Mouse (Mus musculus) heart, postnatal 4 days (tissue): ENCODE data around the gene Ankrd33. TPM values are rescaled to one million over a fixed set of nuclear protein-coding genes. Genes with fewer than 3 reads are reported as not detected.

ENCODE experiments used
- DNase-seq: peaks from one replicate; pipeline ENCODE4 v3.0.0; 2021
- total RNA-seq, 2 experiments: library from RNA; stranded (reverse); gene quantifications; 2 replicates each; pipeline ENCODE4 v1.2.3; 2021

Ankrd33 gene
- total RNA-seq, 2 experiments from 2014 or later: not detected

DNA sequence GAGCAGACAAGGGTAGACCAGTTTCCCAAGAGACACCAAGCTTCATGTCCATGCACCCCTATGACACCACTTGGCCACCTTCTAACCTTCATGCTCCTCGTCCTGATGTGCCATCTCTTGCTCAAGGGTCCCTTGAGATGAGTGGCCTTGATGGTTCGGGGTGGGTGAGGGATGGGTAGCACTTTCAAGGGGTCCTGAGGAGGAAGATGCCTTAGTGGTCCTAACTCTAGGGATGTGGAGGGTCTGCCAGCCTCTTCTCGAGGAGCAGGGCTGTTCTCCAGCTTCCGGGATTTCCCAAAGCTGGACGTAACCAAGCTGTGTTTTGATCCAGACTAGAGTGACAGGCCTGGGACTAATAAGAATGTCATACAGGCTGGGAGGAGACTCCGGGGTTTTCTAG is 10.0 kb downstream of the Ankrd33 start:
- no peak for DNase-seq

DNA sequence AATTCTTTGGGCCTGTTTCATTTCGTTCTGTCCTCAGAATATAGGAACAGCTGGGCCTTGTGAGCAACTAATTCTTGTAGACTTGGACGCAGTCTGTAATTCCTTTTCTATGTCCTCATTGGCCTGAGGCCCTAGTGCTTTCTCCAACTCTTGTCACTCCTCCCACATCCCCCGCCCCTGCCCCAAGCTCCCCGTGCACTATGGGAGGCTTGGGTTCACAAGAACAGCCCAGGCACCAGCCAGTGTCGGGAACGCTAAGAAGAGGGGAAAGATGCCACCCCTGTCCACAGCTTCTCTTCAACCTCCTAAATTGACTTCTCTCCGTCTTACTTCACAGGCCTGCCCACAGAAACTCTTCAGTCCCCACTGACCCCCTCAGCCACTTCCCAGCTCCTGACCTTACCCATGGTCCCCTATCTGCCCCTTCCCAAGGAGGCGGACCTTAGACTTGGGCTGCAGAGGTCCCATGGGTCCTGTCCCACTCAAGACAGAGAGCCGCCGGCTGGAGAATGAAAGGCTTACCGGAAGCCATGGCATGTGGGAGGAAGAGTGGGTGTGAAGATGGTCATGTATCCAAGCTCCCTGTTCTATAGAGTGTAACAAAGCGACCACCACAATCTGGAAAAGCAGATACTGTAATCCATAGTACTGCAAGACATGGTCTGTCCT is 11.5 kb downstream of the Ankrd33 start:
- peak; percentile 76 for DNase-seq

DNA sequence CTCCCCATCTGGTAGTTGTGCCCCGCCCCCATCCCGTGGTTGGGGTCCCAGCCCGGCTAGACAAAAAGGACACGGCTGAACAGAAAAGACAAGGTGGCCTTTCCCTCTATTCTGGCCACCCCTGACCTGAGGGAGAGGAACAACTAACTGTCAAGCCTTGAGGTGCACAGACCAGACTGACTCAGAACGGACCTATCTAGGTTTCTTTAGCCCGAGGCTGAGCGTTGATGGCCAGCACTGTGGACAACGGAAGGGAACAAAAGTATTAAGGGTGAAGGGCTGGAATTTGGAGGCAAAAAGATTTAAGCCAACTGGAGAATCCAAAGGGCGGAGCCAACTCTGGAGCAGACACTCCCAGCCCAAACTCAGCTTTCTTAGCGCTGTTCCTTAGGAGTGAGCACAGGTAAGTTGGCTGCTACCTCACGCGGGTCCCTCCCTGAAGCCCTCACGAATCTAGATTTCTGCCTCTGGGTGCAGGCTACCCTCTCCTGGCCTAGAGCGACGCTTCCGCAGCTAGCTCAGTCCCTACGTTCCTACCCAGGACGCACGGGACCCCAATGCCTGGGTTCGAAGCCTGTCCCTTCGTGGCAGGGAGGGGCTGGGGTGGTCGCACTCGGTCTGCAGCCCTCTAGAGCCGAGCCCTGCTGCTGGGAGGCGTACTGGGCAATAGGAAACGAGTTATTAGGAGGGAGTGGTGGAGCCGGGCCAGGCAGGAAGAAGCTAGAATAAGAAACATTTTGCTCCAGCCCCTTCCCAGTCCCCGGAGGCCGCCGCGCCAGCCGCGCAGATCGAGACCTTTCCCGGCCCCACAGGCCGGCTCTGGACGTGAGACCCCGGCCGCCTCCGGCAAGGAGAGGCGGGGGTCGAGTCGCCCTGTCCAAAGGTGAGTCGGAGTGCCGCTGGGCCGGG is 12.9 kb downstream of the Ankrd33 start, which contains the start of gene Acvrl1:
Acvrl1 (plus strand) TSS at position 342 of the 909 bp plus-strand sequence.
- peak; percentile 77 for DNase-seq

DNA sequence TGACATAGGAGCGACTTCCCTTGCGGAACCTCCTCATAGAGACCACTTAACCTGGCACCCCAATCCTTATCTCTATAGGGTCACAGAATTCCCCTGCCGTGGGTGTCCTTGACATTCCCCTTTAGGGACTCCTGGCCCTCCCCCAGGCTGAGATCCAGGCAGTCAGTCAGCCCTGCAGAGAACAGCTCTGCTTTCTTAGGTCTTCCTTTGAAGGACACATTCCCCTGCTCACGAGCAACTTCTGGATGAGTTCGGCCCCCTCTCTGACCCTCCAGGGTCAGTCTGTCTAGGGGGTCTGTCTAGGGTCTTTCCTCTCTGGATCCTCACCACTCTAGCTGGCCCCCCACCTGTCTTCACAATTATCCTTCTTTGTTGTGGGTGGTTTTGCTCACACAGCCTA is 13.9 kb downstream of the Ankrd33 start:
- no peak for DNase-seq

DNA sequence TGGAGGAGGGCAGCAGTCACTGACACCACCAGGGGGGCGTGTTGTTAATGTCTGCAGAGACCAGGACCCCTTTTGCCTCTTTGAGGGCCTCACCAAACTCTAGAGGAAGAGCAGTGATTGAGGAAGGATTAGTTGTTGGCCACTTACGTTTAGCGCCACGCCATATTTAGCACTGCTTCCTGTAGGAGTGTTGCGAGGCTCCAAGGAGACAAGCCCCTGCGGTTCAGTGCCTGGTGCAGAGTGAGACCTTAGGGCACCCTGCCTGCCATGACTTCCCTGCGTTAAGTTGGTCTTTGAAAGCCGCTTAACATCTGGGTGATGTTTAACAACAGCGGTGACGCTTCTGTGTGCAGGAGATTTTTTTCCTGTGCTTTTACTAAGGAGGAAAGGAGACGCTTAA is 15.9 kb downstream of the Ankrd33 start:
- no peak for DNase-seq

DNA sequence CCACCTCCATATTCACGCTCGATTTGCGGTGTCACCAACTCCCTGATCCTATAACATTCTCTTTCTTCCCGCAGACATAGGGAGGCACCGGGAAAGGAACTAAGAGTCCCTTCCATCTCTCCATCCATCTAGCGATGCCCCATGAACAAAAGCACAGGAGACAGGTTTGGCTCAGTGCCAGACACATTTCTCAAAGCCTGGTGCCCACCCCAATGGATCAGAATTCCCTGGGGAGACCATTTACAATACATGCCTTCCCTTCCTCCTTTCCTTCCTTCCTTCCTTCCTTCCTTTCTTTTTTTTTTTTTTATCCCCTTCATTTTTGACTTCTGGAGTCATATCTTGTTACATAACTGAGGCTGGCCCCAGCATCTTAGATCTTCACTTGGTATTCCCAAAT is 16.5 kb downstream of the Ankrd33 start:
- DNase-seq: no peak

DNA sequence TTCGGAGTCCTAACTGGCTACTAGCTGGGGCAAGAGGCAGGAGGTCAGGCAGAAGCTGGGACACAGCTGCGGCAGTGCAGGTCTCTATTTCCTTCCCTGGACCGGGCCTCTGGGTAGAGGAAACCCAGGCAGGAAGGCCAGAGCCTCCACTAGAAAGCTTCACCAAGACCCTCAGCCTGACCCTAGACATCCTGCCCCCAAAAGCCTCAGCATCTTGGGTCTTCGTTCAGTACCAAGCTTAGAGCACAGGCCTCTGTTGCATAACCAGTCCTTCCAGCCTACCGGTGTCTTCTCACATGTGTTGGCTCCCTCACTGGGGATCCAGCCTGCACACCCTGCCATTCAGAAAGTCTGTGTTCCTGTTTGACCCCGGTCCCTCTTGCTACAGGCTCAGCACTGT is 17.2 kb downstream of the Ankrd33 start:
- no peak for DNase-seq

DNA sequence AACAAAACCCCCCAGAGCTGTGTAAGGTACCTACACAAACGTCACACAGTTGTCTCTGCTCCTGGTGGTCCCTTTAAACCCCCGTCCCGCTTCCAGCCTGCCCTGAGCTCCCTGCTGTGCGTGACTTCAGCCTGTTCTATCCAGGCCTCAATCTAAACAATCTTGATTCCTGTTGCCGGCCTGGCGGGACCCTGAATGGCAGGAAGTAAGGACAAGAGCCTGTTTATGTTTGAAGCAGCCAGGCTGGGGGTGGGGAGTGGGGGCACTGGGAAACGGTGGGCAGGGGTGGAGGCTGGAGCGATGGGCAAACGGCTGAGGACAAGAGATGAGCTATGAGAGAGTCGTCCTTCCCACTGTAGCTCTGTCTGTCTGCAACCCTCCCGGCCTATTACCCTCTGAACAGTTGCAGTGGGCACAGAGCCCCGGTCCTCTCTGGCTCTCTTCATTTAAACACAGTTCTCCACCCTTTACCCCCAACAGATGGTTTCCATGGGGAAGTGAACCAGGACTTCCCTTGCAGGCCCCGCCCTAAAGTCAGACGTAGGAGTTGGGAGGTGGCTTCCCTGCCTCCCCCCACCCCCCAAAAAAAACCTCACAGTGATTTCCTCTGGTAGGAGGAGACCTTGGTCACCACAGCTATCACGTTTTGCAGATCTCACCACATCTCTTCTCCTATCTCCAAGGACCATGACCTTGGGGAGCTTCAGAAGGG is 18.6 kb downstream of the Ankrd33 start:
- DNase-seq: peak; percentile 37

DNA sequence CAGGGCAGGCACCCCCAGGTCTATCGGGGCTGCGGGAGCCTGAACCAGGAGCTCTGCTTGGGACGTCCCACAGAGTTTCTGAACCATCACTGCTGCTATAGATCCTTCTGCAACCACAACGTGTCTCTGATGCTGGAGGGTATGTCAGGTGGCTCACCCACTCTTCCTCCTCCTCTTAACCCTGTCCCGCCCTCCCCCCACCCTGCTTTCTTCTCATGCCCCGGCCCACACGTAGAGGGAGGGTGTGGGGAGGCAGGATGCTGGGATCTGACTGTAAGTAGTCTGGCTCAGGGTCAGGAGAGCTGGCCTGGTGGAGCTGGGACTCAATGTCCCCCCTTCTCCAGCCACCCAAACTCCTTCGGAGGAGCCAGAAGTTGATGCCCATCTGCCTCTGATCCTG is 19.9 kb downstream of the Ankrd33 start:
- DNase-seq: no peak

DNA sequence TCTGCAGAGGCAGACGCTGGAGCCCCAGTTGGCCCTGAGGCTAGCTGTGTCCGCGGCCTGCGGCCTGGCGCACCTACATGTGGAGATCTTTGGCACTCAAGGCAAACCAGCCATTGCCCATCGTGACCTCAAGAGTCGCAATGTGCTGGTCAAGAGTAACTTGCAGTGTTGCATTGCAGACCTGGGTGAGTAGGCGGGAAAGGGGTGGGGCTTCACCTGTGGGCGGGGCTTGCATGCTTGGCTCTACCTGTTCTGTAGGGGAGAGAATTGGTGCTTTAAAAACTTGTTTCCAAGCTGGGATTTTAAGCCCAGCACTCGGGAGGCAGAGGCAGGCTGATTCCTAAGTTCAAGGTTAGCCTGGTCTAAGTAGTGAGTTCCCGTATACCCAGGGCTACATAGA is 21.9 kb downstream of the Ankrd33 start:
- DNase-seq: no peak

DNA sequence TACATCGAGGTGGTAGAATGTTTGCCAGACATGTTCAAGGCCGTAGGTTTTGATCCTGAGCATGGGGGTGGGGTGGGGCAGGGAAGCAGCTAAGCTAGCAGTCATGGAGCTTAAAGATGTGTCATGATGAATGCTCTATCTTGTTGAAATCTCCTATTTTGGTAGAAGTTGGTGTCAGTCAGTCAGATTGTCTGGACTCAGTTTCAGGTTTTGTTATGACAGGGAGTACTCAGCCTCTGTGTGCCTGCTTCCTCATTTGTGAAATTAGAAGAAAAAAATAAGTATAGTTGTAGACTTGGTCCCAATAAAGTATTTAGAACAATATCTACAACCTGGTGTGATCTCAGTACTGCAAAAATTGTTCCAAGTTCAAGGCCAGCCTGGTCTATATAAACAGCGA is 23.1 kb downstream of the Ankrd33 start:
- no peak for DNase-seq

DNA sequence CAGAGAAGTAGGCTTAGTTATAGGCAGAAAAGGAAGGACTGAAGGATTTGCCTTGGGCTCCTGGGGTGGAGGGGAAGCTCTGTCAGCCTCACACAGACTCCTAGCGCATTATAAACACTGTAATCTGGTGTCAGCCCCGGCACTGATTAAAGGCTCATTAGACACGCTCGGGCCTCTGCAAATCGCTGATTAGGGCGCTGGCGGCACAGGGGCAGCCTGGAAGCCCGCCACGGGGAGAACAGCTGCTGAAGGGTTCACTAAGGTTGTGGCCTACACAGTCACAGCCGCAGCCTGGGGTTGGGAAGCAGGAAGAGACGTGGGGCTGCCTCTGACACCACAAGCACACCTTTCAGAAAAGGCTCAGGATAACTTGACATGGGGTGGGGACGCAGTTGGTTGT is 24.3 kb downstream of the Ankrd33 start:
- DNase-seq: peak; percentile 69

DNA sequence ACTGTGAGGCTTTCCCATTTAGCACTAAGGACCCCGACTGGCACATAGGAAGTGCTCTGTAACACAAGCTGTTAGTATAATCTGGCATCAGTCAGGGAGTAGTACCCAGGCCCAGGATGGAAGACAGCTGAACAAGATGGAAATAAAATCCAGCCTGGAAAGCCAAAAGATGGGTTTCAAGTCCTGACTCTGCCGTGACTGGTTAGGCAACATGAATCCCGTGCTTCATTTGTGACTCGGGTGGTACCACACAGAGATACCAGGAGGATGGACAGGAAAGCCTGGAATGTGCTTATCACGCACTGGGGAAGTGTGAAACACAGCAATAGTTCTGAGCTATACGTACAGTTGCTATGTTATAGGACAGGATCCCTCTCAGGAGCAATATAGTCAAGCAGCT is 25.0 kb downstream of the Ankrd33 start:
- DNase-seq: no peak

DNA sequence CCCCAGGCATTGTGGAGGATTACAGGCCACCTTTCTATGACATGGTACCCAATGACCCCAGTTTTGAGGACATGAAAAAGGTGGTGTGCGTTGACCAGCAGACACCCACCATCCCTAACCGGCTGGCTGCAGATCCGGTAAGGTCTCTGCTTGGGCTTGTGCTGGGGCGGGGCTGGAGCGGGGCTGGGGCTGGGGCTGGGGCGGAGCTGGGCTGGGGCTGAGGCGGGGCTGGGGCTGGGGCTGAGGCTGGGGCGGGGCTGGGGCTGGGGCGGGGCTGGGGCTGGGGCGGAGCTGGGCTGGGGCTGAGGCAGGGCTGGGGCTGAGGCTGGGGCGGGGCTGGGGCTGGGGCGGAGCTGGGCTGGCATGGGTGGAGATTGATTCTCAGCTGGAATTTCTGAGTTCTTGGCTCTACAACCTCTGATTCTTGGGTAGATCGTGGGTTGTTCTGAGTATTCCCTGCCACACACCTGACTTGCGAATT is 25.5 kb downstream of the Ankrd33 start:
- DNase-seq: peak; percentile 64

DNA sequence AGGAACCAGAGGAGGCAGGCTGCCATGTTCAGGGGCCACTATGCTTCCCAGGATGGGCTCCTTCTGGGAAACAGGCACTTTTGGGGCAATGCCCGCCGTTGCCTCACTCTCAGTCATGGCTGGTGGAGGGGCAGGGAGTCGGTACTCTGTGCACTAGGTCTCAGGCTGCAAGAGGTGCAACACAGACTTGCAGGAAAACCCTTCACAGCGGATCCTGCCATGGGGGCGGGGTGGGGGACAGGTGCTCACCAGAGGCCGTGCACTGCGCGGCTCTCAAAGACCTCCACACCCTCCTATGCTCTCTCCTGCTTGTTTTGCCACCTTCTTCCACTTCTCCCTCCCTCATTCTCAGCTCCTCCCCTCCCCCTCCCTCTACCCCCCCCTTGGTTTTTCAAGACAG is 27.1 kb downstream of the Ankrd33 start:
- no peak for DNase-seq

DNA sequence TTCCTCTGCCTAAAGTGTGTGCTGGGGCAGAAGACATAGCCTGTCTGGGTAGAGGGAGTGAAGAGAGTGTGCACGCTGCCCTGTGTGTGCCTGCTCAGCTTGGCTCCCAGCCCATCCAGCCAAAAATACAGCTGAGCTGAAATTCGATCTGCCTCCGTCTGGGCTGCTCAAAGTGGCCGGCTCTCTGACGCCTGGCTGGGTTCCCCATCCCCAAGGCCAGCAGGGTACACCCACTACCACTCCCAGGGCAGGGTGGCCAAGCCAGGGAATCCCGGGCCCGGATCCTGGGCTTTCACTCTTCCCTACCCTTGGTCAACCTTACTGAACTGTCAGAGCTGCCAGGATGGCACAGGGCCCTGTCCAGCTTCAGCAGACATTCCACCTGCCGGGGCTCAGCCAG is 27.9 kb downstream of the Ankrd33 start:
- peak; percentile 82 for DNase-seq

DNA sequence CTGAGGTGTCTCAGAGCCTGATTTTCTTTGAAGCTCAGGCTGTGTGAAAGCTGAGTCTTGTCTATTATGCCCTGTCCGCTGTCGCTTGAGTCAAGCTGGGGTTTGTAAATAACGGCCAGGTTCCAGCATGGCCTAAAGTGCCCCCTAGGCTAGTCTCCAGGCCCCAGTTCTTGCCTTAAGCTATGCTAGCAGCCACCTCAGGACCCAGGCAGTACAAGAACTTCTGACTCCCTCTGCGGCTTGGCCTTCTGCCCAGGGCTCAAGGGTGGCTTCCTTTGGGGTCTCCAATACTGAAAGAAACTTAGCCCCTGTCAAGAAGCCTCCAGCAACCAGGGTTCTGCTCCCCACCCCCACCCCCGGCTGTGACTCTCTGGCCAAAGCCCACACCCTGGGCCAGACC is 28.6 kb downstream of the Ankrd33 start:
- no peak for DNase-seq

DNA sequence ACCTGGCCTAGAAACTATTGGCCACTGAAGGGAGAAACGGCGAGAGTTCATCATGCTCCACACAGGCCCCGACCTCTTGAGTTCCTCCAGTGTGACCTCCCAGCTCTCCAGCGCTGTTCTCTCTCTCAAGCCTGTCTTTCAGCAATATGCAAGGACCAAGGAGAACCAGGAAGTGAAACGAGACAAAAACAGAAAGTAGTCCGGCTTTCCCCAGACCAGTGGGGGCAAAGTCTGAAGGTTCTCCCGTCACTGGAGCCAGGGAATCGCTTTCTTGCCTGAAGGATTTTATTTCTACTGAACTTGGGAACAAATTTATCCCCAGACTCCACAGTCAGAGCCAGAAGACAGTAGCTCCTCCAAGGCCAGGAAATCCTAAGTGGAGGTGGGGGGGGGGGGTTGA is 29.2 kb downstream of the Ankrd33 start:
- DNase-seq: no peak

DNA sequence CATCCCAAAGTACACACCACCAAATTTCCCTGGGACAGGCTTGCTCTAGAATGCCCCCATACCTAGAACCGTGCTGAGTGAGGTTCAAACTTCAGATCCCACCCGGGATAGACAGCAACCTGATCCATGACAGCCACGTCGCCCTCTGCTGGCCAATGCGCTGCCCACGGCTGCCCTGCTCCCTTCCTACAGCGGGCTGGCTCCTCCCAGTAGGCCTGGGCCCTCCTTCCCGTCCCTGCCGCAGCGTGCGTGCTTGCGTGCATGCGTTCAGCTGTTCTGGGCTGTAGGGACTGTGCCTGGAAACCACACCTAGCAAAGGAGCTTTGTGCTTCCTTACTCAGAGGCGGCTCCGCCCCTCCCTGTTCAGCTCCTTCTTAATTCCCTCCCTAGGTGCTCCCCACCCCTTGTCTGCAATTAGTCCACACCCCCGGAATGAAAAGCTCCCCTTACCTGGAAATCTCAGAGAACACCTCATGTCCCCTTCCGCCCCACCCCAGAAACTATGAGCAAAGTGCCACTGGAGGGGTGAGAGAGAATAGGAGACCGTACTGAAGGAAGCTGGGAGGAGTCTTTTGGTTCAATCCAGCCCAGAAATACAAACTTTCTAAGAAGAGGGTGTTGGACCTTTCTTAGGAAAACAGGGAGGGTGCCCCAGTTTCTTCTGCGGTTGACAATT is 30.0 kb downstream of the Ankrd33 start:
- DNase-seq: peak; percentile 98

DNA sequence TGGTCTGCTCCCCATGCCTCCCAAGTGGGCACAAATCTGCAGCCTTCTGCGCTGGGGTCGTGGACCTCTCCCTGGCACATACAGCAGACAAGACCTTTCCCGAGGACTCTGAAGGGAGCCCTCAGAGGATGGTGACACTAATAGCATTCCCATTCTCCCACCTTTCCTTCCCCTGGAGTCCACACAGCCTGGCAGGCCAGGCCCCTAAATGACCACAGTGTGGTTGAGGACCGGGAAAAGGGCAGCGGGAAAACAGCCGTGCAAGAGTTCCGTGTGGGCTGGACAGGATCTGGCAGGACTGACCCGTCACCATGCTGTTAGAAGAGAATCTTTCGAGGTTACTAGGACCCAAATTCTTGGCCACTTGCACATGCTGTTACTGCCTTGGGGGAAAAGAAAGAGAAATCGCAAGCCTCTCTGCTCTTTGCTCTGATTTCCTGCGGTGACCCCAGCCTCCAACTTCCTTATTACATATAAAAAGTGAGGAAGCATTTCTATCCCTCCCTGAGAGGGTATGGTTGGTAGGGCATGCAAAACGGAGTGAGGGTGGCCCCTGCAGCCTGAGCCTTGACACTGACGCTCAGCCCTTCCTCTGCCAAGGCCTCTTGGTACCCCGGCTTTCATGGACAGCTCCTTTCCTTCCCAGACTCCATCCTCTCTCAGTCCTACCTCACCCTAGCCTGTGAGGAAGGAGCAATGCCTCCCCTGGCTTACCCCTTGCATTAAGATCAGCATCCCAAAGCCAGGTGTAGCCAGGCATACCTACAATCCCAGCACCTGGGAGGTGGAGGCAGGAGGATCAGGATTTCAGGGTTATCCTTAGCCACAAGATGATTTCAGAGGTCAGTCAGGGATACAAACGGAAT is 30.8 kb downstream of the Ankrd33 start:
- peak; percentile 29 for DNase-seq

DNA sequence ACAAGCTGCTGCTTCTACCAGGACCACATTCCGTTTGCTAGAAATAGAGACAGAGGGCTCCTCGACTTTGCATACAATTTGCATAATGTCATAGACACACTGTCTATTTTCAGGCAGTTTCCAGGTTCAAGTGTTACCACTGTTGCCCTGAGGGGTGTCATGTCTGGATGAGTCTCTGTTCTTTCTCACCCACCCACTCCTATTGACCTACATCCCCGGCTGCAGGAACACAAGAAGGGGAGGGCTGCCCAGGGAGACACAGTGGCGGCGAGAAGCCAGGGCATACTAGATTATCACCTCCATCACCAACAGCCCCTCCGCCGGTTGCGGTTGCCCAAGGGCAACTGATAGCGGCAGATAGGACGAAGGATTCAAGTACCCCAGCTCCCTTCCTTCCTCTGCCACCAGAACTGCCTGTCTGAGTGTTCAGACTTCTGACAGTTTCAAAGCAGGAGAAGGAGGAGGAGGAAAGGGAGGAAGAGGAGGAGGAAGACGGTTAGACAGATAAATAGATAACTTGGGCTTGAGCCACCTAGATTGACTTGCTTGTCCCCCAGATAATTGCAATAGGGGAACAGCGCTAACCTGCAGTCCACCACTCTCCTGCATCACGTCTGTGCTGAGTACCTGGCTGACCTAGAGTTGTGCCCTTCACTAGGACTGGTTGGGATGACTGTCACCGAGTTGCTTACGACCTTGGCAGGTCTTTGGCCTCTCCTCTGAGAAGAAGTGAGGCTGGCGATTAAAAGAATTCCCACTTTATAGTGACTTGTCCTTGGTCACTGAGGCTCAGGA is 31.8 kb downstream of the Ankrd33 start:
- no peak for DNase-seq
